Mouse (Mus musculus): ENCODE data around the gene Arhgap15.

DNA sequence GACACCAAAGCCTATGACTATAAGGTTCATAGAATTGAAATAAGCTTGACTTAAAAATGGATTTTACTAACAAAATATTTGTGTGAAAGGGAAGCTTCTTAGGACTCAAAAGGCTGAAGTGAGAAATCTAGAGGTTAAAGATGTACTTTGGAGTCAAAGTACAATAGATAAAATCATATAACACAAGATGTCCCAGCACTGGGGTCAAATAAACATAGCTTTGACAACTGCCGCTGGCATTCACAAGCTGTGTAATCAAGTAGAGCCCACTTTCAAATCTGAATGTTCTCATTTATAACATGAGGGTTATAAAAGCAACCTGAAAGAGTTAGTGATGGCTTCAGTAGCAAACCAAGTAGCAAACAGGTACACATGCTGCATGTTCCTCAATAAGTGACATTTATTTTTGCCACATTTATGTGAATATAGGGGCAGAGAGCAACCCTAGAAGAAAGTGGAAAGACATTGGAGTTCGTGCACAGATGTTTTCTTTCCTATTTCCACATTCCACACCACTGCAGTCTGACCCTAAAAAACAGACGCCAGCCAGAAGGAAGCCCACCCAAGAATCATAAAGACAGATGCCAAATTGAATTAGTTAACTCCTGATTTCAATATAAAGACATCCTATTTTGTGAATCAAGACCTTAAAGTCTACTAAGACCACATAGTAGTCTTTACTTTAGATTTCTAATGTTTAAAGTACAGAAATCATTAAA, 653.2 kb downstream of the Arhgap15 start:
- no peak for TF ChIP-seq CTCF (IDR thresholded peaks at IDR 0.05; ENCODE audit: low read depth, low read length)
- TF ChIP-seq POLR2A (IDR thresholded peaks at IDR 0.05; ENCODE audit: extremely low read depth, insufficient read depth, low read length) = no peak
